In the genomic region with DNA sequence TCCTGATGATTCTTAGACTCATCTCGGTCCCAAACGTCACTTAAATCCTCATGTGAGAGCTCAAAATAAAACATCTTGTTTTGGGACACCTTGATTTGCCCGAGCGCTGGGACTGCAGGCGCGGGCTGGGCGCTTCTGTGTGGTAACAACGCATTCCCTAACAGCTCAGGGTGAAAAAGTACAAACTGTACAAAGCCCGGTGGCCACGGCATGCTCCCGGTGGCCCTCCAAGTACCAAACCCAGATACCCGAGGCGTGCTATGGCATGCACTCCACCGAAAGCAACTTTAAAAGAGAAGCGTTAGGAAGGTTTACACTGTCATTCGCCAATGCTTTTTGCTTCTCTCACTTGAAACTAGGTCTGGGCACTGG, we compare ENCODE assay signal across 8 mouse cellular contexts. TPM values are rescaled to one million over a fixed set of nuclear protein-coding genes. Genes with fewer than 3 reads are reported as not detected.
DNase-seq lines count a peak whose midpoint lies in the region; ATAC-seq lines count a peak whose summit lies in the region.

No protein-coding gene starts in this region.

- H3K4me3 ChIP-seq in kidney, embryonic 14.5 days (ENCODE audit: low read length), result peak overlapping the region; percentile 51
- H3K4me3 ChIP-seq in embryonic facial prominence, embryonic 15.5 days (replicated peaks), result peak overlapping the region; percentile 57
- H3K4me3 ChIP-seq in limb, embryonic 10.5 days, result peak overlapping the region; percentile 57
- peak overlapping the region; percentile 38 for H3K4me3 ChIP-seq in midbrain, embryonic 16.5 days (ENCODE audit: low read depth, low read length)

- peak overlapping the region; percentile 79 for H3K4me2 ChIP-seq in kidney, embryonic 14.5 days (replicated peaks; ENCODE audit: low read depth, low read length)
- H3K4me2 ChIP-seq in embryonic facial prominence, embryonic 15.5 days (replicated peaks), result peak overlapping the region; percentile 92
- H3K4me2 ChIP-seq in midbrain, embryonic 16.5 days (ENCODE audit: low read length), result peak overlapping the region; percentile 73

- WGBS in kidney, embryonic 14.5 days, result 8% methylated on average over 16 of the region's 16 CpGs
- 6% methylated on average over 16 of the region's 16 CpGs for WGBS in embryonic facial prominence, embryonic 15.5 days
- 11% methylated on average over 16 of the region's 16 CpGs for whole genome bisulfite sequencing in limb, embryonic 10.5 days
- WGBS in midbrain, embryonic 16.5 days, result 17% methylated on average over 16 of the region's 16 CpGs

- no peak for ATAC-seq in kidney, embryonic 14.5 days (ENCODE audit: low FRiP score, low TSS enrichment)
- no peak for ATAC-seq in embryonic facial prominence, embryonic 15.5 days (ENCODE audit: insufficient number of reproducible peaks, low FRiP score, low TSS enrichment, low read depth)
- no peak for ATAC-seq in midbrain, embryonic 16.5 days

- H3K27me3 ChIP-seq in kidney, embryonic 14.5 days (ENCODE audit: control insufficient read depth, insufficient read depth, low read length), result peaks cover 60% of the 10 kb centered on the region
- H3K27me3 ChIP-seq in embryonic facial prominence, embryonic 15.5 days, result peaks cover 53% of the 10 kb centered on the region
- H3K27me3 ChIP-seq in limb, embryonic 10.5 days (ENCODE audit: low read depth, poor library complexity, severe bottlenecking), result peaks cover 83% of the 10 kb centered on the region
- H3K27me3 ChIP-seq in midbrain, embryonic 16.5 days (ENCODE audit: control insufficient read depth, insufficient read depth, low read depth, low read length), result peaks cover 52% of the 10 kb centered on the region

- H3K27ac ChIP-seq in kidney, embryonic 14.5 days (ENCODE audit: low read depth, low read length), result no peak overlapping the region
- no peak overlapping the region for H3K27ac ChIP-seq in embryonic facial prominence, embryonic 15.5 days (replicated peaks)
- H3K27ac ChIP-seq in limb, embryonic 10.5 days, result no peak overlapping the region
- H3K27ac ChIP-seq in midbrain, embryonic 16.5 days (ENCODE audit: low read length), result no peak overlapping the region

- H3K36me3 ChIP-seq in kidney, embryonic 14.5 days (ENCODE audit: control insufficient read depth, insufficient read depth, low read length), result no peaks in the 10 kb centered on the region
- no peaks in the 10 kb centered on the region for H3K36me3 ChIP-seq in embryonic facial prominence, embryonic 15.5 days
- no peaks in the 10 kb centered on the region for H3K36me3 ChIP-seq in limb, embryonic 10.5 days
- no peaks in the 10 kb centered on the region for H3K36me3 ChIP-seq in midbrain, embryonic 16.5 days (ENCODE audit: control insufficient read depth, insufficient read depth, low read length)

- no peak for DNase-seq in kidney, postnatal 36 days
- DNase-seq in limb, embryonic 10.5 days (ENCODE audit: low spot score), result no peak
- no peak for DNase-seq in natural killer cell, adult 2 months (ENCODE audit: low spot score in 2 of 2)
- DNase-seq in spleen, postnatal 10 days (ENCODE audit: low spot score in 2 of 2), result no peak
- DNase-seq in testis, postnatal 14 days (ENCODE audit: low spot score), result no peak

- H3K9ac ChIP-seq in kidney, embryonic 14.5 days (ENCODE audit: low read depth, low read length), result no peak overlapping the region
- H3K9ac ChIP-seq in embryonic facial prominence, embryonic 15.5 days, result 0 out of 2 replicates have a peak overlapping the region, but pooled peaks have one; percentile 47
- H3K9ac ChIP-seq in midbrain, embryonic 16.5 days (ENCODE audit: low read depth, low read length), result no peak overlapping the region

- H3K9me3 ChIP-seq in kidney, embryonic 14.5 days (ENCODE audit: control insufficient read depth, low read length), result no peaks in the 10 kb centered on the region
- H3K9me3 ChIP-seq in embryonic facial prominence, embryonic 15.5 days (replicated peaks), result no peaks in the 10 kb centered on the region
- H3K9me3 ChIP-seq in limb, embryonic 10.5 days (replicated peaks), result no peaks in the 10 kb centered on the region
- H3K9me3 ChIP-seq in midbrain, embryonic 16.5 days (replicated peaks; ENCODE audit: control insufficient read depth, low read length, poor library complexity, severe bottlenecking), result no peaks in the 10 kb centered on the region

- H3K4me1 ChIP-seq in kidney, embryonic 14.5 days (ENCODE audit: control insufficient read depth, insufficient read depth, low read length), result peaks cover 11% of the 10 kb centered on the region
- H3K4me1 ChIP-seq in embryonic facial prominence, embryonic 15.5 days, result peaks cover 27% of the 10 kb centered on the region
- peaks cover 17% of the 10 kb centered on the region for H3K4me1 ChIP-seq in limb, embryonic 10.5 days
- H3K4me1 ChIP-seq in midbrain, embryonic 16.5 days (ENCODE audit: control insufficient read depth, insufficient read depth, low read length), result peaks cover 12% of the 10 kb centered on the region

RNA-seq across cellular contexts. Expression of gene Htra1, which starts 0.5 kb away (rescaled TPM):
- 2.0 and 3.0 TPM in 2 replicates for polyA plus RNA-seq in kidney, embryonic 14.5 days (2014; fragmentation: Nextera tagmentation; extraction: Ambion mirVana)
- 116 and 122 TPM in 2 replicates for polyA plus RNA-seq in embryonic facial prominence, embryonic 15.5 days (2015; fragmentation: Nextera tagmentation; extraction: Ambion mirVana)
- polyA plus RNA-seq in limb, embryonic 10.5 days (2016; fragmentation: Nextera tagmentation; extraction: Ambion mirVana), result 3.0 and 5.1 TPM in 2 replicates
- 15.5 and 15.6 TPM in 2 replicates for polyA plus RNA-seq in midbrain, embryonic 16.5 days (2015; fragmentation: Nextera tagmentation; extraction: Ambion mirVana)
